Mouse (Mus musculus): ENCODE measurements around the gene Plxnb3.

Gene Plxnb3

DNA sequence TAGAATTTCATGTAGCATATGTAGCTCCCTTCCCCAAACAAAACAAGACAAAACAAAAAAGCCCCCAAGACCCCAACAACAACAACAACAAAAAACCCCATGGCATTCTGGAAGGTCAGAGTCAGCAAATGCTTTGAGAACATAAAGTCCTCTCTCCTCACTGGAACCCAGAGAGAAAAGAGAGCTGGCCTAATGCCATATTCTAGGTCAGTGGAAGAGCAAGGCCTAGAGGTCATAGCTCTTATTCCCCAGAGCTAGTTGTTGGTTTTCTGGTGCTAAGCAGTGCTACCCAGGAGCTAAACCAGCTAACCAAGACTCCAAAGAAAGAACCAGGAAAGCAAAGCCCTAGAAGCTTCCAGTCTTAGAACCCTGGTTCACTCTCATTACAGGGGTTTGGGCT is 28.8 kb downstream of the Plxnb3 start:
- in situ Hi-C loops (cut with MboI, MseI) = no loop called here

DNA sequence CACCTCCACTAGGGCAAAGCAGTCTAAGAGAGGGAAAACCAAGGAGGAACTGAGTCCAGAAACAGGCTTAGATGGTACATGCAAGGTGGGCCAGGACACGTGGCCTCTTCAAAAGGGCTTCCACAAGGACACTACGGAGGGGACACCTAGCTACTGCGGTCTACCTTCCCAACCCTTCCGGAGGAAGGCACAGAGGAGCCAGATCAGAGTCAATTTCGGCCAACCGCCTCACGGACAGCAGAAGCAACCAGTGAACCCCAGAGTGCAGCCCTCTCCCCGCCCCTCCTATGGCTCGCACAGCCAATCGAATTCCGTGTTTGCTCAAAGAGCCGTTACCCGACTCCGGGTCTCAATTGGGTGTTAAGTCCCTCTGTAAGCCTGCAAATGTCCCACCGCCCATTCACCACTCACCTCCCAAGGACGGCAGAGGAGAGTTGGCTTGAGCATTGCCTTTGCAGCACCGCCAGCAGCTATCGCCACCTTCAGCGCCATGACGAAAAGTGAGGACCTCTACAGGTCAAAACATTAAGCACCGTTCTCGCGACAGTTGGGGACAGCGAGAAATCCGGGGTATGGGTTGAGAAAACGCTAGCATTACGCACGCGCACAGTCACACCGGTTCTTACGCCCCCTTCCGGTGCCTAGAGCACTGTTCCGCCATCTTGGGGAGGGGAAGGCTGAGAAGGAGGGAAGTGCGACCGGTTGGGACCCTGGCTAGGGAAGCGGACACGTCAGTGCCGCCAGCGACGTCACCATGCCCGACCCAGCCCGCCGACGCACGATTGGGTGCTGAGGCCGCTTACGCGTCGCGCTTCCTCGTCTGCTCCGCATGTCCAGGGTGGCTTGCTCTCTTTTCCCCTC is 29.7 kb downstream of the Plxnb3 start, which contains the start of the genes Idh3g and Ssr4:
Gene Idh3g (minus strand): TSS at position 534 of the 861 bp plus-strand sequence.
Gene Ssr4 (plus strand): TSS at position 665 of the 861 bp plus-strand sequence.
- in situ Hi-C loops (cut with MboI, MseI) = no loop called here

DNA sequence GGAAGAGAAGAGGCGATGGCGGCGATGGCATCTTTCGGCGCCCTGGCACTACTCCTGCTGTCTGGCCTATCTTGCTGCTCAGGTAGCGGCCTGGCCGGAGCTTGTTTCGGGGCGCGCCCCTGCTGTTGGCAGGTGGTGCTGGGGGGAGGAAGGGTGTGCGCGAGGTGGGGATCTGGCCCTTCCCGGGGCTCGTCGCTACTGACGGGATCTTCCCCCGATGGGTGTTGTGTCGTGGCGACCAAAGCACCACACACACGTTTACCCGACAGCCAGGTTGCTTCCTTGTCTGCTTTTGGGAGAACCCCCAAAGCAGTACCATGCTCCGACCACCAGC is 30.3 kb downstream of the Plxnb3 start:
- in situ Hi-C loops (cut with MboI, MseI) = no loop called here

DNA sequence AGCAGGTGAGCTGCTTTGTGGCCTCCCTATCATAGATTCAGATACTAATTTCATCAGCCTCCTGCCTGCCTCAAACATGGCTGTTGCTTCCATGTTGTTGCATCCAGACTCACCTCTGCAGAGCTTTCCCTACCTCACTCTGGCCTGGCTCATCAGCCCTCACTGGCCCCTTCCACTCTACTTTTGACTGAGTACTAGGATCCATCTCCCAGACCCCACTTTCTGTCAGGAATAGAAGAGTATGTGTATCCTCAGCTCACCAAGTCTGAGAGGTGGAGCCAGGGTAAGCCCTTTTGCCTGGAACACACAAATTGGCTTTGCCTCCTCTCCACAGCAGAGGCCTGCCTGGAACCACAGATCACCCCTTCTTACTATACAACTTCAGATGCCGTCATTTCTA is 31.6 kb downstream of the Plxnb3 start:
- in situ Hi-C loops (cut with MboI, MseI) = no loop called here

DNA sequence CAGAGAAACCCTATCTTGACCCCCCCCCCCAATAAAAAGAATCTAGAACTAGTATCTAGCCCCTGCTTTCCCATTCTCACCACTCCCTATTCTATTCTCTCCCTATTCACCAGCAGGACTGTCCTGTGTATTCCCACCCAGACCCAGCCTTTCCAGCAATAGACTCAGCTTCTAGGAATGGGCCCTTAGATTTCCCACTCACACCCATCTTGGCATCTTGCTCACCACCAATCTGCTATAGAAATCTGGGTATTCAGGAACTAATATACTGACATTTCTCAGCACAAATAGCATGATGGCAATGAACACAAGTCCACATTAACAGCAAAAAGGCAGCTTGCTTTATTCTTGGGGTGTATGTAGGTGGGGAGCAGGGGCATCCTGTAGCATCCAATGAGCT is 36.1 kb downstream of the Plxnb3 start:
- in situ Hi-C loops (cut with MboI, MseI) = loop anchor here (5.0 kb wide), 1 partner anchor 154 kb away; no protein-coding TSS in a partner anchor

DNA sequence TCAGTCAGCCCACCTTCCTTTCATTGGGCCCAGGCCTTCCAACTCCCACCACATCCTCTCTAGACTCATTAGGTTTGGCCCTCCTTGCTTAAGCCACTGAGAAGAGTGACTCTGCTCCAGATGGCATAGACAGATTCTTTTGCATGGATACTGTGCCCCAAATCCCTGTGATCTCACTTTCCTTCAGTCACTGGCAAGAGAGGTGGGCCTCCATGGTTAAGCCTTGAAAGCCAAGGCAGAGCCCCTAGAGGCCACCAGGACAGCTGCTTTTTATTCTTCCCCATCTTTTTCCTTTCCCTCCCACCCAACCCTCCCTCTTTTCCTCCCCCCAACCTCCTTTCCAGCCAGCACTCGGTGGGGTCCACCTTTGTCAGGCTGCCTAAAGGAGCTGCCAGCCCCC is 36.6 kb downstream of the Plxnb3 start:
- in situ Hi-C loops (cut with MboI, MseI) = loop anchor here (5.0 kb wide), 1 partner anchor 154 kb away; no protein-coding TSS in a partner anchor

DNA sequence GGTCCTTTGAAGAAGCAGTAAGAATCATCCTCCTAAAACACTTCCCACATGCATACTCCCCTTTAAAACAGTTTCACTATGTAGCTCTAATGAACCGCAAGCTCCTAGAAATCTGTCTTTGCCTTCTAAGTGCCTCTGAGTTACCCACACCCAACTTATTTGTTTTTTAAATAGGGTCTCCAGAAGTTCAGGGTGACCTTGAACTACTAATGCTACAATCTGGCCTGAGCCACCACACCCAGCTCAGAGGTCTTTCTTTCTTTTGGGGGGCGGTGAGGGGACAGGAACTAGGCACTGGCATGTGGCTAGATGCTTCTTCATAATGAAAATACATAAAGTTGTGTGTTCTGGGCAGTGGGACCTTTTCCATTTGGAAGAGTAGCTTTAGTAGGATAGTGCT is 40.6 kb downstream of the Plxnb3 start:
- in situ Hi-C loops (cut with MboI, MseI) = no loop called here

DNA sequence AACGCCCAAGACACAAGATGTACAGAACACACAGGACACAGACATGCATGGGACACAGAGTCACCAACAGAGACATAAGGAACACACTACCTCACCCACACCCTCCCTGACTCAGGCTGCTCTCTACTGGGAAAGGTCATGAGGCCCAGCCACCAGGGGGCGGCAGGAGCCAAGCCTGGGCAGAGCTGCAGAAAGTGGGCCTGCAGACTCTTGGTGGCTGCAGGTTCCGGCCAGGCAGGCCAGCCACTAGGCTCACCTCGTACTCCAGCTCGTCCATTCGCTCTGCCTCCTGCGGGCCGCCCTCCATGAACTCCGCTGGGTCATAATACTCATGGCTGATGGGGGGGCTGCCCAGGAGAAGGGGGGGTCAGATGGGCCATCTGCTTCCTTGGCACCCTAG is 41.6 kb downstream of the Plxnb3 start:
- in situ Hi-C loops (cut with MboI, MseI) = no loop called here

DNA sequence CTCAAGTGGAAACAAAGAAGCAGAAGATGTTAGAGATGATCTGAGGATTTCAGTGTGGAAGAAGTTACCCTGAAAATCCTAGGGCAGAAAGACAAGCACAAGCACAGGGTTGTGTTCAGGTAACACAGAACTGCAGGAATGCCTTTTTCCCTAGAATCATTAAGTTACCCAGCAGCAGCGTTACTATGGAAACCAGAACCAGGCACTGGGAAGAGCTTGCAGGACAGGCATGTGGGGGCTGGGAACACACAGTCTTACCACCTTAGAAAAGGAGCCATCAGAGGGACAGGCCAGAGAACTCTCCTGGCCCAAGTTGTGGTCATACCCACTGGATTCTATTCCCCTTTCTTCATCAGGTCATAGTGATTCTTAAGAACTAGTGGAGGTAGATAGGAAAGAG is 48.9 kb downstream of the Plxnb3 start:
- in situ Hi-C loops (cut with MboI, MseI) = no loop called here

DNA sequence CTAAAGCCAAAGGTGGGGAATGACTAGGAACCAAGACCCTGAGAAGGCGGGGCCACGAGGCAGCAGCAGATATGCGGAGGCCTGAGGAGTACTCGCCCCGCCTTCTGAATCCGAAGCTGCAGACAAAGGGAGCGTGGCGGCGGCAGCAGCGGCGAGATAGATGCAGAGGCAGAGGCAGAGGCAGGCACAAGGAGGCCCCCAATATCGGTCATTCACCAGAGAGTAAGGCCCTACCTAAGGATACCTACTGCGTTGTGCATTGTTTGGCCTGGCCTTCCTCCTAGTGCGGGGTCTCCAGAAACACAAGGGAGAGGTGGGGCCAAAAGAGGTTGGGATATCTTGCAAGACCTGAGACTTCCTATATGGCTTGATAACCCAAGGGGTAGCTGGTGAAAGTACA is 58.2 kb downstream of the Plxnb3 start:
- in situ Hi-C loops (cut with MboI, MseI) = no loop called here

DNA sequence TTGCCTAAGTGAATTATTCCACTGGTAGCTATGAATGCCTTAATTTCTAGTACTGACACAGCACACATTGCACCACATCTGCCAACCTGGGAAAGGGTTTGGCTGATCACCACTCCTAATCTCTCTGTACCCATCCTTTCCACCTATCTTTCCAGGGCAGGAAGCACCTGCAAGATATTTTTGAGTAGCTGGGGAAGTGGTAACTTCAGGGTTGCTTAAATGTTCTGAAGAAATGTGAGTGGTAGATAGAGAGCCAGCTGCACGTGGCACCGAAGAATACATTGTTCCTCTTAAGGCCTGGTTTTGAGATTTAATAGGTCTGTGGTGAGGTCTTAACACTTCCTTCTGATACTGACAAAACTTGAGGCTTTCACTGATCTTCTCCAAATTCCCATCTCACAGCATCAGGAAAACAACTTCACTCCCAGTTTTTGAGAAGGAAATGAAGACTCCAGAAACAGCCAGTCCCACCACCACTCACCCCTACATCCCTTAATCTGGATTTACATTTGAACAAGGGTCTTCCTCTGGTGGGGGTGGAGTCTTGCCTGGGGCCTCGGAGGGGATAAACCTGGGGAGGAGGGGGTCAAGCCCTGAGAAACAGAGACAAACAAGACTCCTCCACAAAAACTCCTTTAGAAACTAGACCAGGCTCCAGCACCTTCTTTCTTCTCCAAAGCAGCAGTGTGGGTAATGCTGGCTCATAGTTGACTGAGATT is 59.9 kb downstream of the Plxnb3 start:
- in situ Hi-C loops (cut with MboI, MseI) = no loop called here
